Mouse (Mus musculus): ENCODE results near the gene Bckdhb. TPM values are rescaled to one million over a fixed set of nuclear protein-coding genes. Genes with fewer than 3 reads are reported as not detected.

The Bckdhb gene
- polyA plus RNA-seq, 1 experiment from 2014 or later, result 56.9 TPM

- Histone ChIP-seq H3K4me3 (no peak overlapping the region), H3K9ac (no peak overlapping the region), H3K4me1 (no peaks in the 10 kb centered on the region), H3K36me3 (no peaks in the 10 kb centered on the region), H3K4me2 (no peak overlapping the region), H3K9me3 (no peaks in the 10 kb centered on the region), H3K27me3 (no peaks in the 10 kb centered on the region), H3K27ac (no peak overlapping the region)
- no peak for ATAC-seq (ENCODE audit: insufficient number of reproducible peaks, insufficient read depth, low FRiP score, low TSS enrichment, low read depth)
- WGBS, result 88% methylated on average over 5 of the region's 5 CpGs
Observed at GRCm38 (mm10) chr9:84084686-84085085, 159.7 kb downstream of the Bckdhb start.

GRCm38 (mm10) chr9:84090316-84091063 is 165.5 kb downstream of the Bckdhb start:
- no peak overlapping the region for H3K4me2 ChIP-seq
- no peak overlapping the region for H3K9ac ChIP-seq
- H3K4me3 ChIP-seq, result no peak overlapping the region
- H3K36me3 ChIP-seq, result no peaks in the 10 kb centered on the region
- WGBS, result 56% methylated on average over 9 of the region's 9 CpGs
- H3K27ac ChIP-seq, result no peak overlapping the region
- no peaks in the 10 kb centered on the region for H3K27me3 ChIP-seq
- H3K9me3 ChIP-seq, result no peaks in the 10 kb centered on the region
- ATAC-seq (ENCODE audit: insufficient number of reproducible peaks, insufficient read depth, low FRiP score, low TSS enrichment, low read depth), result no peak
- H3K4me1 ChIP-seq, result no peaks in the 10 kb centered on the region; the same call in 1 of the 2 replicates

- no peaks in the 10 kb centered on the region for H3K9me3 ChIP-seq
- no peak for ATAC-seq (ENCODE audit: insufficient number of reproducible peaks, insufficient read depth, low FRiP score, low TSS enrichment, low read depth)
Observed at GRCm38 (mm10) chr9:84092994-84093393, 168.0 kb downstream of the Bckdhb start.

GRCm38 (mm10) chr9:84094111-84094510 is 169.2 kb downstream of the Bckdhb start:
- Histone ChIP-seq H3K27ac (0 out of 2 replicates have a peak overlapping the region, but pooled peaks have one; percentile 23), H3K4me3 (no peak overlapping the region), H3K9ac (no peak overlapping the region), H3K9me3 (no peaks in the 10 kb centered on the region), H3K4me2 (no peak overlapping the region), H3K36me3 (no peaks in the 10 kb centered on the region), H3K4me1 (no peaks in the 10 kb centered on the region; the same call in 1 of the 2 replicates), H3K27me3 (no peaks in the 10 kb centered on the region)
- 83% methylated on average over 6 of the region's 6 CpGs for WGBS
- ATAC-seq (ENCODE audit: insufficient number of reproducible peaks, insufficient read depth, low FRiP score, low TSS enrichment, low read depth), result 0 out of 2 replicates have a peak, but pooled peaks have one; percentile 43

More at GRCm38 (mm10) chr9:84092994-84093393, 168.0 kb downstream of the Bckdhb start:
- 92% methylated on average over 8 of the region's 8 CpGs for WGBS
- H3K27me3 ChIP-seq, result no peaks in the 10 kb centered on the region
- H3K4me1 ChIP-seq, result no peaks in the 10 kb centered on the region; the same call in 1 of the 2 replicates
- H3K27ac ChIP-seq, result no peak overlapping the region
- H3K4me2 ChIP-seq, result no peak overlapping the region
- H3K36me3 ChIP-seq, result no peaks in the 10 kb centered on the region
- no peak overlapping the region for H3K4me3 ChIP-seq
- no peak overlapping the region for H3K9ac ChIP-seq

- H3K4me2 ChIP-seq, result no peak overlapping the region; the same call in 1 of the 2 replicates
- H3K36me3 ChIP-seq, result no peaks in the 10 kb centered on the region
- no peaks in the 10 kb centered on the region for H3K4me1 ChIP-seq
- H3K27ac ChIP-seq, result no peak overlapping the region
- ATAC-seq (ENCODE audit: insufficient number of reproducible peaks, insufficient read depth, low FRiP score, low TSS enrichment, low read depth), result no peak
- WGBS, result 83% methylated on average over 13 of the region's 13 CpGs
- H3K4me3 ChIP-seq, result no peak overlapping the region
- H3K9me3 ChIP-seq, result no peaks in the 10 kb centered on the region
- no peak overlapping the region for H3K9ac ChIP-seq
- no peaks in the 10 kb centered on the region for H3K27me3 ChIP-seq
Observed at GRCm38 (mm10) chr9:84096484-84097015, 171.6 kb downstream of the Bckdhb start.

GRCm38 (mm10) chr9:84103344-84103743 is 178.4 kb downstream of the Bckdhb start:
- Histone ChIP-seq H3K36me3 (no peaks in the 10 kb centered on the region), H3K9me3 (no peaks in the 10 kb centered on the region), H3K4me3 (no peak overlapping the region), H3K27me3 (no peaks in the 10 kb centered on the region), H3K27ac (no peak overlapping the region), H3K4me2 (no peak overlapping the region), H3K9ac (no peak overlapping the region), H3K4me1 (peaks cover 18% of the 10 kb centered on the region)
- 83% methylated on average over 7 of the region's 7 CpGs for WGBS
- no peak for ATAC-seq (ENCODE audit: insufficient number of reproducible peaks, insufficient read depth, low FRiP score, low TSS enrichment, low read depth)

GRCm38 (mm10) chr9:84106438-84106837 is 181.5 kb downstream of the Bckdhb start:
- H3K9me3 ChIP-seq, result no peaks in the 10 kb centered on the region
- no peaks in the 10 kb centered on the region for H3K27me3 ChIP-seq
- H3K36me3 ChIP-seq, result no peaks in the 10 kb centered on the region
- ATAC-seq (ENCODE audit: insufficient number of reproducible peaks, insufficient read depth, low FRiP score, low TSS enrichment, low read depth), result no peak
- H3K9ac ChIP-seq, result no peak overlapping the region
- WGBS, result 77% methylated on average over 2 of the region's 2 CpGs
- no peak overlapping the region for H3K4me2 ChIP-seq
- H3K4me1 ChIP-seq, result peaks cover 43% of the 10 kb centered on the region
- H3K4me3 ChIP-seq, result no peak overlapping the region
- H3K27ac ChIP-seq, result no peak overlapping the region

GRCm38 (mm10) chr9:84107045-84107813 is 182.3 kb downstream of the Bckdhb start:
- Histone ChIP-seq H3K9me3 (no peaks in the 10 kb centered on the region), H3K27ac (no peak overlapping the region; the same call in 1 of the 2 replicates), H3K4me1 (peaks cover 49% of the 10 kb centered on the region), H3K4me3 (no peak overlapping the region), H3K9ac (no peak overlapping the region), H3K4me2 (no peak overlapping the region), H3K27me3 (no peaks in the 10 kb centered on the region), H3K36me3 (no peaks in the 10 kb centered on the region)
- no peak for ATAC-seq (ENCODE audit: insufficient number of reproducible peaks, insufficient read depth, low FRiP score, low TSS enrichment, low read depth)
- WGBS, result 72% methylated on average over 20 of the region's 20 CpGs

- WGBS, result 80% methylated on average over 7 of the region's 7 CpGs
- Histone ChIP-seq H3K36me3 (no peaks in the 10 kb centered on the region), H3K4me2 (no peak overlapping the region), H3K9me3 (no peaks in the 10 kb centered on the region), H3K27ac (no peak overlapping the region), H3K4me3 (no peak overlapping the region), H3K9ac (no peak overlapping the region), H3K27me3 (no peaks in the 10 kb centered on the region), H3K4me1 (peaks cover 48% of the 10 kb centered on the region)
- ATAC-seq (ENCODE audit: insufficient number of reproducible peaks, insufficient read depth, low FRiP score, low TSS enrichment, low read depth), result no peak
Observed at GRCm38 (mm10) chr9:84108534-84108933, 183.6 kb downstream of the Bckdhb start.

- Histone ChIP-seq H3K27me3 (no peaks in the 10 kb centered on the region), H3K4me2 (peak overlapping the region; percentile 45), H3K36me3 (no peaks in the 10 kb centered on the region), H3K4me1 (peaks cover 45% of the 10 kb centered on the region), H3K4me3 (no peak overlapping the region), H3K9me3 (no peaks in the 10 kb centered on the region), H3K27ac (no peak overlapping the region), H3K9ac (no peak overlapping the region)
- no peak for ATAC-seq (ENCODE audit: insufficient number of reproducible peaks, insufficient read depth, low FRiP score, low TSS enrichment, low read depth)
- 36% methylated on average over 6 of the region's 6 CpGs for WGBS
Observed at GRCm38 (mm10) chr9:84109777-84110478, 185.0 kb downstream of the Bckdhb start.

GRCm38 (mm10) chr9:84110616-84111015 is 185.7 kb downstream of the Bckdhb start:
- H3K4me2 ChIP-seq, result peak overlapping the region; percentile 45
- H3K27ac ChIP-seq, result 0 out of 2 replicates have a peak overlapping the region, but pooled peaks have one; percentile 22
- peaks cover 45% of the 10 kb centered on the region for H3K4me1 ChIP-seq
- 35% methylated on average over 11 of the region's 11 CpGs for WGBS
- peak overlapping the region; percentile 10 for H3K4me3 ChIP-seq
- H3K27me3 ChIP-seq, result no peaks in the 10 kb centered on the region
- no peaks in the 10 kb centered on the region for H3K36me3 ChIP-seq
- no peak for ATAC-seq (ENCODE audit: insufficient number of reproducible peaks, insufficient read depth, low FRiP score, low TSS enrichment, low read depth)
- H3K9me3 ChIP-seq, result no peaks in the 10 kb centered on the region
- H3K9ac ChIP-seq, result no peak overlapping the region
